Mouse (Mus musculus) small intestine, adult 2 months (tissue): ENCODE results near the gene St3gal6.

Experiments used
- CTCF ChIP-seq: fragments of 200-500 bp; IDR thresholded peaks from 2 replicates; pipeline ENCODE4 v1.5.1; 2012; ENCODE audit warnings: low read depth, mild to moderate bottlenecking, control low read depth, inconsistent platforms, low read length, moderate library complexity, mixed read lengths; ENCODE audit not compliant: insufficient replicate concordance, insufficient read length; ENCODE audit errors: extremely low read depth
- POLR2A ChIP-seq: fragments of 200-500 bp; IDR thresholded peaks from 2 replicates; pipeline ENCODE4 v1.6.1; 2012; ENCODE audit warnings: low read depth, mild to moderate bottlenecking, control low read depth, inconsistent platforms, low read length, moderate library complexity

DNA sequence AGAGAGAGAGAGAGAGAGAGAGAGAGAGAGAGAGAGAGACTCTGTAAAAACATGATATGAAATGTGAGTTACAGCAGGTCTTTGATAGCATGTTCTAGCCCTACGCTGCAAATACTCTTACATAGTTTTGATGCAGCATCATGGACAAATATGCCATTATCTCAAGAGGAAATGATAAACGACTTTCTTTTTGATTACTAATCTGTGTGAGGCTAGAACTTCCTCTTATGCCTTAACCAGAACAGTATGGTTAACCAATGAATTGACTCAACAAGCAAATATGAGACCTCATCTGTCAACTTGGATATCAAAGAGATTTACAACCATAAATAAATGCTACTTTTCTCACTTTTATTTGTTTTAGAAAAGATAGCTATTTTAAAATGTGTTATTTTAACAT is 24.0 kb upstream of the St3gal6 start:
- TF ChIP-seq CTCF (no peak), POLR2A (no peak)
